Mouse (Mus musculus) CH12.LX (cell line): ENCODE results near the gene Lhfpl3. TPM values are rescaled to one million over a fixed set of nuclear protein-coding genes. Genes with fewer than 3 reads are reported as not detected.

Source experiments
- DNase-seq: peaks from one replicate; pipeline ENCODE4 v3.0.0-alpha.2; 2013; ENCODE audit errors: extremely low read depth
- H3K27ac ChIP-seq: 2 replicates; pipeline ENCODE4 v1.5.1; 2012; ENCODE audit warnings: low read depth, mild to moderate bottlenecking, control low read depth, moderate library complexity; ENCODE audit not compliant: insufficient read depth
- H3K27me3 ChIP-seq: replicated peaks from 2 replicates; pipeline ENCODE3; 2012; ENCODE audit warnings: inconsistent platforms
- H3K36me3 ChIP-seq, 2 experiments: replicated peaks in 1 of 2; 2 replicates each; pipeline versions ENCODE3 to v1.6.1; 2012; ENCODE audit warnings: inconsistent platforms in 1 of 2, low read length in 1 of 2, mild to moderate bottlenecking in 1 of 2, mixed read lengths in 1 of 2, moderate library complexity in 1 of 2; ENCODE audit not compliant: control insufficient read depth in 1 of 2, insufficient read depth in 1 of 2
- H3K4me1 ChIP-seq, 2 experiments: 2 replicates each; pipeline ENCODE4 v1.6.1; 2012; ENCODE audit warnings: inconsistent platforms in 1 of 2, moderate library complexity in 1 of 2; ENCODE audit not compliant: insufficient read depth in 2 of 2, control insufficient read depth in 1 of 2
- H3K4me2 ChIP-seq: 2 replicates; pipeline ENCODE4 v1.6.1; 2012; ENCODE audit warnings: low read depth, mild to moderate bottlenecking, control low read depth; ENCODE audit not compliant: poor library complexity, insufficient read depth, severe bottlenecking
- H3K4me3 ChIP-seq, 3 experiments: fragments of 150-350 bp in 1 of 3; sonication (generic) in 1 of 3; replicated peaks in 1 of 3; 2 replicates each; pipeline versions ENCODE3 to v1.5.1; 2011 to 2012; ENCODE audit warnings: low read depth in 2 of 3, low read length in 2 of 3, mild to moderate bottlenecking in 2 of 3, moderate library complexity in 2 of 3, control low read depth in 1 of 3, improper control_type of control experiment in 1 of 3, inconsistent platforms in 1 of 3, mixed read lengths in 1 of 3; ENCODE audit not compliant: poor library complexity in 1 of 3
- H3K79me2 ChIP-seq: replicated peaks from 2 replicates; pipeline ENCODE4 v1.6.1; 2012; ENCODE audit warnings: mild to moderate bottlenecking, moderate library complexity; ENCODE audit not compliant: control insufficient read depth, poor library complexity, insufficient read depth, severe bottlenecking; ENCODE audit errors: extremely low read depth
- H3K9ac ChIP-seq: 2 replicates; pipeline ENCODE4 v1.6.1; 2012; ENCODE audit warnings: low read depth, mild to moderate bottlenecking, control low read depth, moderate library complexity; ENCODE audit not compliant: insufficient read depth
- H3K9me3 ChIP-seq: replicated peaks from 2 replicates; pipeline ENCODE3; 2012; ENCODE audit warnings: low read length, inconsistent platforms, mixed read lengths
- BHLHE40 ChIP-seq: IDR thresholded peaks from 2 replicates; pipeline ENCODE4 v1.6.1; 2011; ENCODE audit warnings: mild to moderate bottlenecking, low read depth, low read length, improper control_type of control experiment
- CHD1 ChIP-seq: IDR thresholded peaks from 2 replicates; pipeline ENCODE4 v1.6.1; 2012; ENCODE audit warnings: low read depth, low read length, improper control_type of control experiment, inconsistent platforms
- CTCF ChIP-seq, 2 experiments: IDR thresholded peaks in 1 of 2; conservative IDR thresholded peaks in 1 of 2; 2 replicates each; pipeline ENCODE4 v1.5.1; 2011 to 2012; ENCODE audit warnings: low read depth in 2 of 2, low read length in 2 of 2, improper control_type of control experiment in 1 of 2, inconsistent platforms in 1 of 2, mild to moderate bottlenecking in 1 of 2, moderate library complexity in 1 of 2
- E2F4 ChIP-seq: IDR thresholded peaks from 2 replicates; pipeline ENCODE4 v1.6.1; 2011; ENCODE audit warnings: low read depth, low read length, improper control_type of control experiment; ENCODE audit not compliant: insufficient replicate concordance
- ELF1 ChIP-seq: IDR thresholded peaks from 2 replicates; pipeline ENCODE4 v1.6.1; 2014; ENCODE audit warnings: low read depth, mild to moderate bottlenecking, inconsistent platforms, low read length, improper control_type of control experiment
- EP300 ChIP-seq: IDR thresholded peaks from 2 replicates; pipeline ENCODE4 v1.6.1; 2011; ENCODE audit warnings: low read length, improper control_type of control experiment
- HCFC1 ChIP-seq: IDR thresholded peaks from 2 replicates; pipeline ENCODE4 v1.6.1; 2012; ENCODE audit warnings: low read depth, mild to moderate bottlenecking, inconsistent platforms, low read length, improper control_type of control experiment
- IRF4 ChIP-seq: IDR thresholded peaks from 2 replicates; pipeline ENCODE4 v1.6.1; 2014; ENCODE audit warnings: low read depth, mild to moderate bottlenecking, inconsistent platforms, low read length, improper control_type of control experiment
- KAT2A ChIP-seq: IDR thresholded peaks from 2 replicates; pipeline ENCODE4 v1.6.1; 2012; ENCODE audit warnings: low read length, improper control_type of control experiment, inconsistent platforms; ENCODE audit not compliant: insufficient replicate concordance
- MAFK ChIP-seq: IDR thresholded peaks from 2 replicates; pipeline ENCODE4 v1.6.1; 2011; ENCODE audit warnings: low read length, improper control_type of control experiment; ENCODE audit not compliant: insufficient replicate concordance
- MAX ChIP-seq: IDR thresholded peaks from 2 replicates; pipeline ENCODE4 v1.6.1; 2011; ENCODE audit warnings: low read length, improper control_type of control experiment
- MAZ ChIP-seq: IDR thresholded peaks from 2 replicates; pipeline ENCODE4 v1.6.1; 2012; ENCODE audit warnings: low read depth, mild to moderate bottlenecking, inconsistent platforms, low read length, improper control_type of control experiment, moderate library complexity
- MEF2A ChIP-seq: IDR thresholded peaks from 2 replicates; pipeline ENCODE4 v1.6.1; 2014; ENCODE audit warnings: low read depth, mild to moderate bottlenecking, inconsistent platforms, low read length, improper control_type of control experiment, borderline replicate concordance
- MYC ChIP-seq: IDR thresholded peaks from 2 replicates; pipeline ENCODE4 v1.6.1; 2011; ENCODE audit warnings: low read depth, mild to moderate bottlenecking, improper control_type of control experiment, low read length
- NRF1 ChIP-seq: IDR thresholded peaks from 2 replicates; pipeline ENCODE4 v1.6.1; 2014; ENCODE audit warnings: low read depth, mild to moderate bottlenecking, inconsistent platforms, low read length, improper control_type of control experiment, moderate library complexity
- PAX5 ChIP-seq: IDR thresholded peaks from 2 replicates; pipeline ENCODE4 v1.6.1; 2012; ENCODE audit warnings: low read length, inconsistent platforms, mixed read lengths
- POLR2AphosphoS2 ChIP-seq: IDR thresholded peaks from 2 replicates; pipeline ENCODE4 v1.6.1; 2011; ENCODE audit warnings: low read depth, low read length, improper control_type of control experiment
- RAD21 ChIP-seq: IDR thresholded peaks from 2 replicates; pipeline ENCODE4 v1.6.1; 2011; ENCODE audit warnings: low read depth, mild to moderate bottlenecking, low read length, improper control_type of control experiment, moderate library complexity
- RCOR1 ChIP-seq: conservative IDR thresholded peaks from 2 replicates; pipeline ENCODE4 v1.6.1; 2012; ENCODE audit warnings: low read depth, mild to moderate bottlenecking, inconsistent platforms, low read length, improper control_type of control experiment
- SIN3A ChIP-seq: IDR thresholded peaks from 2 replicates; pipeline ENCODE4 v1.6.1; 2012; ENCODE audit warnings: low read length, improper control_type of control experiment, inconsistent platforms
- SMC3 ChIP-seq: IDR thresholded peaks from 2 replicates; pipeline ENCODE4 v1.6.1; 2011; ENCODE audit warnings: low read depth, low read length, improper control_type of control experiment
- TBP ChIP-seq: conservative IDR thresholded peaks from 2 replicates; pipeline ENCODE4 v1.6.1; 2011; ENCODE audit warnings: low read depth, low read length, improper control_type of control experiment
- UBTF ChIP-seq: IDR thresholded peaks from 2 replicates; pipeline ENCODE4 v1.6.1; 2012; ENCODE audit warnings: low read depth, mild to moderate bottlenecking, inconsistent platforms, low read length, improper control_type of control experiment, moderate library complexity
- USF1 ChIP-seq: IDR thresholded peaks from 2 replicates; pipeline ENCODE4 v1.6.1; 2014; ENCODE audit warnings: low read depth, mild to moderate bottlenecking, inconsistent platforms, low read length, improper control_type of control experiment
- ZC3H11A ChIP-seq: IDR thresholded peaks from 2 replicates; pipeline ENCODE4 v1.6.1; 2012; ENCODE audit warnings: low read depth, mild to moderate bottlenecking, inconsistent platforms, low read length, improper control_type of control experiment
- ZNF384 ChIP-seq: IDR thresholded peaks from 2 replicates; pipeline ENCODE4 v1.6.1; 2012; ENCODE audit warnings: low read depth, low read length, improper control_type of control experiment, inconsistent platforms
- dilution Hi-C: fragments of 300-500 bp; cut with MboI; formaldehyde crosslinking; loops from 2 replicates; pipeline ENCODE4 v1.14.3; 2020; ENCODE audit warnings: low sequenced_read_pairs; ENCODE audit not compliant: extremely low pct_unique_long_range_greater_than_20kb, extremely low pct_ligation_motif_present
- in situ Hi-C: fragments of 300-500 bp; cut with MboI; formaldehyde crosslinking; loops from 3 replicates; pipeline ENCODE4 v1.14.3; 2019; ENCODE audit warnings: low sequenced_read_pairs, low pct_ligation_motif_present, low pct_unique_long_range_greater_than_20kb, mixed read lengths
- polyA plus RNA-seq: library from polyadenylated mRNA; unstranded; fragments of >175 nt; gene quantifications from 2 replicates; pipeline ENCODE4 v1.2.1, GENCODE M21; 2012; ENCODE audit warnings: low read depth; ENCODE audit not compliant: insufficient read length
- total RNA-seq, 2 experiments: library from RNA; depleted of rRNA; stranded (reverse); fragments of 300-350 nt in 1 of 2; fragments of >200 nt in 1 of 2; gene quantifications; 2 replicates each; pipeline ENCODE4 v1.2.3; 2012 to 2014

The Lhfpl3 gene
- total and polyA plus RNA-seq, 3 experiments: 0.08 to 0.11 TPM; not detected in 1

GRCm38 (mm10) chr5:23273309-23273708, 527.5 kb downstream of the Lhfpl3 start:
- H3K79me2 ChIP-seq: no peaks in the 10 kb centered on the region
- in situ Hi-C loops: no loop called here
- no peak for TF ChIP-seq BHLHE40
- no peak for TF ChIP-seq SMC3
- TF ChIP-seq RCOR1: no peak
- TF ChIP-seq CTCF (conservative IDR thresholded peaks at IDR 0.05 in 1 of 2, IDR thresholded peaks at IDR 0.05 in 1 of 2; ENCODE audit: low read depth in 2 of 2, low read length in 2 of 2): no peak
- peak; percentile 14; the same call in 1 of the 2 replicates for TF ChIP-seq IRF4
- H3K4me2 ChIP-seq: no peak overlapping the region
- H3K27ac ChIP-seq: no peak overlapping the region
- no peak overlapping the region for H3K4me3 ChIP-seq
- peaks cover 0 to 8% of the 10 kb centered on the region in 2 experiments; a peak in 1 of 4 replicates for H3K4me1 ChIP-seq
- H3K9ac ChIP-seq: no peak overlapping the region
- H3K36me3 ChIP-seq: no peaks in the 10 kb centered on the region
- H3K9me3 ChIP-seq: peaks cover 6% of the 10 kb centered on the region
- no peaks in the 10 kb centered on the region for H3K27me3 ChIP-seq
- DNase-seq: no peak
- dilution Hi-C loops: no loop called here

DNA sequence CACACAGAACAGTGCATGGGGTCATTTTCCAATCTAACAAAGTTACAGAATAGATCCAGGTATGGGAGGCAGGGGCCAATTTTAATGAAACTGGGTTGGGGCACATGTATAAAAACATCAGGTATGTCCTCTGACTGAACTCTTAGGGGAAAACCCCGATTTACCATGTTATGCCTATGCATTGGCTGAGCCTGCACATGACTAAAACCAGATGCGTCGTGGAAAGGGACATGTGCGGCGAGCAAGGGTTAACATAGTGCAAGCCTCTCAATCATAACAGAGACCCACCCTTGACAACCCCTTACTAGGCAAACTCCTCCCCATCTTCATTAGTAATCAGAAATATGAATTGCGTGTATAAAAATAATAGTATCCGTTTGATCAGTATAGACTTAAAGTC, 533.5 kb downstream of the Lhfpl3 start:
- dilution Hi-C loops (no loop called here), in situ Hi-C loops (no loop called here)
- Histone ChIP-seq H3K4me3 (no peak overlapping the region), H3K27ac (no peak overlapping the region), H3K4me1 (peaks cover 4 to 28% of the 10 kb centered on the region in 2 experiments), H3K9me3 (peaks cover 6% of the 10 kb centered on the region), H3K27me3 (no peaks in the 10 kb centered on the region), H3K9ac (no peak overlapping the region), H3K4me2 (no peak overlapping the region), H3K79me2 (no peaks in the 10 kb centered on the region), H3K36me3 (no peaks in the 10 kb centered on the region)
- no peak for DNase-seq
- peak; percentile 83 for TF ChIP-seq BHLHE40
- no peak for TF ChIP-seq CTCF (conservative IDR thresholded peaks at IDR 0.05 in 1 of 2, IDR thresholded peaks at IDR 0.05 in 1 of 2; ENCODE audit: low read depth in 2 of 2, low read length in 2 of 2)
- TF ChIP-seq ZNF384: no peak
- TF ChIP-seq SIN3A: no peak

GRCm38 (mm10) chr5:23284884-23285283, 539.0 kb downstream of the Lhfpl3 start:
- peaks cover 4 to 18% of the 10 kb centered on the region in 2 experiments for H3K4me1 ChIP-seq
- in situ Hi-C loops: loop anchor here (5.0 kb wide), 1 partner anchor 33 kb away; no protein-coding TSS in a partner anchor
- H3K27me3 ChIP-seq: no peaks in the 10 kb centered on the region
- H3K79me2 ChIP-seq: no peaks in the 10 kb centered on the region
- no peak overlapping the region for H3K27ac ChIP-seq
- H3K9ac ChIP-seq: no peak overlapping the region
- DNase-seq: peak; percentile 67
- H3K4me3 ChIP-seq: no peak overlapping the region
- no peaks in the 10 kb centered on the region for H3K36me3 ChIP-seq
- dilution Hi-C loops: no loop called here
- H3K4me2 ChIP-seq: no peak overlapping the region
- H3K9me3 ChIP-seq: no peaks in the 10 kb centered on the region
- TF ChIP-seq NRF1 (no peak), CHD1 (no peak), MEF2A (no peak), USF1 (no peak), MYC (no peak), PAX5 (no peak), MAZ (no peak), BHLHE40 (no peak), RAD21 (peak; percentile 95), MAX (no peak), ELF1 (no peak), KAT2A (no peak), EP300 (no peak), E2F4 (no peak), TBP (no peak), SIN3A (no peak), POLR2AphosphoS2 (no peak), ZC3H11A (peak; percentile 50), MAFK (peak; percentile 54; the same call in 1 of the 2 replicates), SMC3 (peak; percentile 78), IRF4 (no peak), UBTF (no peak), HCFC1 (no peak)
